Mouse (Mus musculus): Measurements from ENCODE around the gene Akt1. TPM values are rescaled to one million over a fixed set of nuclear protein-coding genes. Genes with fewer than 3 reads are reported as not detected.
A peak's percentile ranks its signal among the peaks of the same experiment; 100 is the strongest.

The Akt1 gene
- polyA plus RNA-seq, 1 experiment from 2014 or later = 75.1 TPM

DNA sequence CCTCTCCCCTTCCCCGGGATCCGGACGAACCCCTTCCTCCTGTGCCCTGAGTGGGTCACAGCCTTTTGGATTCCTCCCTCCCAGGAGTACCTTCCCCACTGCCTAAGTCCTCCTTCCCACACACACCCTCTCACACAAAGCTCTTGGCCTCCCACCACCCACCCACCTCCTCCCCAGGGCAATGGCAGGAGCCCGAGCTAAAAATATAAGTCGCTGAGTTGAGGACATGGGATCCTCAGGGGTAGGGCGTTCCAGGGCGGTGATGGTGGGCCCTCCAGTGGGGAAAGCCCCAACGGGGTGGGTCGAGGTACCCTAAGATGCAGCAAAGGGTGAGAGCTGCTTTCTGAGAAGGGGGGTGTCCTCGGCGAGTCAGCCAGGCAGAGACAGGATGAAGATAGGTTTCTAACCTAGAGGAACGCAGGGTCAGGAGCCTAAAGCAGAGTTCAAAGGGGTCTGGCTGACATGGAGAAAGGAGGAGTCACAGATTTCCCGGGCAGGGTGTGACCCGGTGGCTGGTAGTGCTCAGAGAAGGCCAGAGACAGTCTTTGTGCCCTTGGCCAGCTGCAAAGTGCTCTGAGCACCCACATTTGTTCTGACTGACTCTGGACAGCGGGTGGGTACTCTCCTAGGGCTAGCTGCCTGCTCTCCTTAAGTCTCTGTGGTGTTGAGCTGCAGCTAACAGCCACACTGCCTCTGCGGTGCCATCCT is 54.2 kb downstream of the Akt1 start:
- Histone ChIP-seq H3K9ac (peak overlapping the region; percentile 48), H3K36me3 (no peaks in the 10 kb centered on the region), H3K9me3 (no peaks in the 10 kb centered on the region), H3K4me2 (peak overlapping the region; percentile 98), H3K27me3 (peaks cover 25% of the 10 kb centered on the region), H3K4me3 (peak overlapping the region; percentile 52), H3K27ac (peak overlapping the region; percentile 69), H3K4me1 (peaks cover 34% of the 10 kb centered on the region)
- 16% methylated on average over 16 of the region's 16 CpGs for WGBS
- ATAC-seq (ENCODE audit: insufficient number of reproducible peaks, low FRiP score, low TSS enrichment, low read depth) = no peak

DNA sequence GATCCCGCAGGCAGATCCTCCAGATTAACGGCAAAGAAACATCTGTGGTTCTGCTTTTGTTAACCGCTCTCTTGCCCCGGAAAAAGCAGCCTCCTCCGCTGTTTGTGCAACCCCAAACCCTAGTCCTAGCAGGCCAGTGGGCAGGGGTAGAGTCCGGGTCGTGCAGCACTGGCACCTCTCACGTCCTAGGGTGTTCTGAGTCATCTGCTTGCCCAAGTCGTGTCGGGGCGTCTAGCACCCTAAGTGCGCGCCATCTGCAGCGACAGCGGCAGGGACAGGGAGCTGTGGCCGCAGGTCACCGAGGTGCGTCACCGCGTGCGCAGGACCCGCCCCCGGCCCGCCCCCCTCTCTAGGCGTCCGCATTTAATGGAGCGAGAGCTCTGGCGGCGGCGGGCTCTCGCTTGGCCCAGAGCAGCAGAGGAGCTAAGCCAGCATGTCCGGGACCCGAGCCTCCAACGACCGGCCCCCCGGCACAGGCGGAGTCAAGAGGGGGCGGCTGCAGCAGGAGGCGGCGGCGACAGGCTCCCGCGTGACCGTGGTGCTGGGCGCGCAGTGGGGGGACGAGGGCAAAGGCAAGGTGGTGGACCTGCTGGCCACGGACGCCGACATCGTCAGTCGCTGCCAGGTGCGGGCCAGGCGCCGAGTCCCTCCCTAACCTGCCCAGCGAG is 54.9 kb downstream of the Akt1 start, which contains the start of gene Adssl1:
Gene Adssl1, plus strand, starts transcription at position 360 of the 668 bp plus-strand sequence.
- peaks cover 36% of the 10 kb centered on the region for H3K4me1 ChIP-seq
- peak within 1 kb of the TSS; percentile 52 for H3K4me3 ChIP-seq
- peak; percentile 59 for ATAC-seq (ENCODE audit: insufficient number of reproducible peaks, low FRiP score, low TSS enrichment, low read depth)
- peak within 1 kb of the TSS; percentile 48 for H3K9ac ChIP-seq
- 0 out of 2 replicates have a peak, but pooled peaks cover 2% of the 10 kb centered on the region for H3K36me3 ChIP-seq
- no peaks in the 10 kb centered on the region for H3K9me3 ChIP-seq
- H3K27ac ChIP-seq = peak within 1 kb of the TSS; percentile 69
- peaks cover 25% of the 10 kb centered on the region for H3K27me3 ChIP-seq
- H3K4me2 ChIP-seq = peak within 1 kb of the TSS; percentile 98
- WGBS = under 1% methylated on average over 53 of the region's 56 CpGs

DNA sequence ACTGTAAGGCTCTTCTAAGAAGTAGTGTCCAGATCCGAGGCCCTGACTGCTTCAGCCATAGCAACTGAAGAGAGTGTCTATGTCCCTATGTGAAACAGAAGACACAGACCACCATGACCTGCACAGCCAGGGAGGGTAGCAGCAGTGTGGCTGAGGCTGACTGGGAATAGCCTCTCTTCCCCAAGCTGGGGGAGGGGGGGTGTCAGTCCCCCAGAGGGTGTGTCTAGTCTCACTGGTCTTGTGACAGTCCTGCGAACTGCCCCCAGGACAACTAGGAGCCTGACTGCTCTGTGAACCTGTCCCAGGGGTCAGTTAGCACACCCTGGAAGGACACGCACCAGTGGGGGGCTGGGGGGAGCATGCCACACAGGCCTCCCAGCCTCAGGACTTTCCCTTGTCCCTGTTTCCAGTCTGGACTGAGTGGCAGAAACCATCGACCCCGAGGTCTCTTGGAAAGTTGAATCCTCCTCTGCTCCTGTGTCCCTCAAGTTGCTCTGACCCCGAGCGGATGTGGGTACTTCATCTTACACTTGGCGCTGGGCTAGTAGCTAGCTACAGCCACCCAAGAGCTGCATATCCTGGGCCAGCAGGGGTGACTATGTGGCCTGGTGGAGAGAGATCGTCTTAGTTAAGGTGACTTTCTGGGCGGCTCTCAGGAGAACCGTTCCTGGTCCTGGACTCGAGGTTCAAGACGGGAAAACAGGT is 55.6 kb downstream of the Akt1 start:
- peak overlapping the region; percentile 38; the same call in 1 of the 2 replicates for H3K27ac ChIP-seq
- WGBS = 23% methylated on average over 13 of the region's 13 CpGs
- H3K9ac ChIP-seq = peak overlapping the region; percentile 48; the same call in 1 of the 2 replicates
- peaks cover 39% of the 10 kb centered on the region for H3K4me1 ChIP-seq
- 0 out of 2 replicates have a peak, but pooled peaks cover 4% of the 10 kb centered on the region for H3K36me3 ChIP-seq
- no peak for ATAC-seq (ENCODE audit: insufficient number of reproducible peaks, low FRiP score, low TSS enrichment, low read depth)
- peak overlapping the region; percentile 52 for H3K4me3 ChIP-seq
- H3K9me3 ChIP-seq = no peaks in the 10 kb centered on the region
- peak overlapping the region; percentile 98 for H3K4me2 ChIP-seq
- peaks cover 25% of the 10 kb centered on the region for H3K27me3 ChIP-seq

DNA sequence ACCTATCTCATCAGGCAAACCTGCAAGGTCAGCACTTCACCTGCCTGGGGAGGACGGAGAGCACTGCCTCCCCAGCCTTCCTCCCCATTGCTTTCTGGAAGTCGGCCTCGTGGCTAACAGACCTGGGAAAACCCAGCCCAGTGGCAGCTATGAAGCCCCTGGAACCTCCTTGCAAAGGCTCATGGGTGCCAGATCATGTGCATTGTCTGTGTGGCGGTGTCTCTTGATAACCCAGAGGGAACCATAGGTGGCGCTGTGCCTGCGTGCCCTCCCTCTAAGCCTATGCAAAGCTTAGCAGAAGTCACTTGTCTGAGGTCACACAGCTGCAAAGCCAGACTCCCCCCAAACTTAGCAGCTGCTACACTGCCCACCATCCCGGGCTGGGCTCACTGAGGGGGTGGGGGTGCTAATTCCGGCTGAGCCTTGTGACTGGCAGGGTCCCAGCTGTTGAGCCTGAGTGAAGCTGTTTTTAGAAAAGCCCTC is 56.7 kb downstream of the Akt1 start:
- Histone ChIP-seq H3K9ac (no peak overlapping the region), H3K4me2 (no peak overlapping the region), H3K4me1 (peaks cover 39% of the 10 kb centered on the region), H3K36me3 (0 out of 2 replicates have a peak, but pooled peaks cover 8% of the 10 kb centered on the region), H3K4me3 (no peak overlapping the region), H3K9me3 (no peaks in the 10 kb centered on the region), H3K27me3 (peaks cover 25% of the 10 kb centered on the region), H3K27ac (peak overlapping the region; percentile 38; the same call in 1 of the 2 replicates)
- peak; percentile 77 for ATAC-seq (ENCODE audit: insufficient number of reproducible peaks, low FRiP score, low TSS enrichment, low read depth)
- 17% methylated on average over 8 of the region's 8 CpGs for WGBS

DNA sequence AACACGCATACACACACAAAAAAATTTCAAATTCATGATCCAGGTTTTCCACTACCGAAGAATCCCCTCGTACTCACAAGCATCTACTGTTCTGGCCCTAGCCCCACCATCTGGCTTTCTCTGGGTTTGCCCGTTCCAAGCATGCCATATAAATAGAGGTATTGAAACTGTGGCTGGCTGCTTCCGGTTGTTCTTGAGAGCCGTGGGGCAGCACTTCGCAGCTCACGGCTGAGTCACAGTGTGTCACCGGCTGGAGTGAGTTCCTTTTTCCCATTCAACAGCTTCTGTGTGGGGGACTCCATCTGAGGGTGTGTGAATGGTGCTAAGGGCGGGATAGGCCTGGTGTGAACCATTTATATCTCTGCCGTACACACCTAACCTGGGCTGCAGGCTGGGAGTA is 57.5 kb downstream of the Akt1 start:
- no peaks in the 10 kb centered on the region for H3K9me3 ChIP-seq
- 63% methylated on average over 11 of the region's 11 CpGs for WGBS
- ATAC-seq (ENCODE audit: insufficient number of reproducible peaks, low FRiP score, low TSS enrichment, low read depth) = no peak
- H3K36me3 ChIP-seq = peaks cover 14% of the 10 kb centered on the region
- H3K4me3 ChIP-seq = no peak overlapping the region
- H3K27me3 ChIP-seq = peaks cover 25% of the 10 kb centered on the region
- no peak overlapping the region for H3K4me2 ChIP-seq
- peaks cover 39% of the 10 kb centered on the region for H3K4me1 ChIP-seq
- no peak overlapping the region for H3K9ac ChIP-seq
- peak overlapping the region; percentile 5 for H3K27ac ChIP-seq

DNA sequence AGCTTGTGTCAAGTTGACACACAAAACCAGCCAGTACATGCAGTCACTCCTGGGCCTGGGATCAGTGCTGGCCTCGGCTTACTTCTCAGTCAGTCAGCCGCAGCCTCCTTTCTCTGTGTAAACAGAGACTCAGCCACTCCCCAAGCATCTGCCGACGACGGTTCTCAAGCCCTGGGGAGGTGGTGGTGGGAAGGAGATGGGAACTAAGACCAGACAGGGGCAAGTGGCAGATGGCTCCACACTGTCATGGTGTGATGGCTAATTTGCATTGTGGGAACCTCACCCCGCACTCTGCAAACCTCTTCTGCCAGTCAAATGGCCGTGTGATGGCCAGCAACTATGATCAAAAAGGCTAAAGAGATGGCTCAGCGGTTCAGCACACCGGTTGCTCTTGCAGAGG is 58.0 kb downstream of the Akt1 start:
- Histone ChIP-seq H3K4me2 (no peak overlapping the region), H3K9ac (no peak overlapping the region), H3K36me3 (peaks cover 19% of the 10 kb centered on the region), H3K27ac (peak overlapping the region; percentile 12; the same call in 1 of the 2 replicates), H3K27me3 (peaks cover 22% of the 10 kb centered on the region), H3K9me3 (no peaks in the 10 kb centered on the region), H3K4me1 (peaks cover 39% of the 10 kb centered on the region), H3K4me3 (no peak overlapping the region)
- WGBS = 50% methylated on average over 9 of the region's 9 CpGs
- ATAC-seq (ENCODE audit: insufficient number of reproducible peaks, low FRiP score, low TSS enrichment, low read depth) = no peak

DNA sequence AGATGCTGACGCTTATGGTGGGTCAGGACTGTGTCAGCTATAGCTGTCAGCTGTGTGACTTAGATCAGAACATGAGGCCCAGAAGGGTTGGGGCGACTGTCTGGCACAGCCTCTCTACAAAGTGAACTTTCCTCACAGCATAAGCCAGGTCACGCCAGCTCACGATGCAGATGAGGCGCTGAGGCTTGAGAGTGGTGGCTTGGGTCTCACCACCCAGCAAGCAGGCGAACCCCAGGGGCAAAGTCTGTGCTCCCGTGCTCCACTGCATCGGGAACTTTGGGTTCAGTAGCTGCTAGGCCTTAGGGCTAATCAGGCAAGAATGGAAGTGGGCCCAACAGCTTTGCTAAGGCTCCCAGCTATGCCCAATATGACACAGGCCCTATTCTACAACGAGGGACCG is 65.7 kb downstream of the Akt1 start:
- Histone ChIP-seq H3K9ac (no peak overlapping the region), H3K4me3 (no peak overlapping the region), H3K27me3 (no peaks in the 10 kb centered on the region), H3K27ac (no peak overlapping the region), H3K4me1 (peaks cover 9% of the 10 kb centered on the region), H3K9me3 (no peaks in the 10 kb centered on the region), H3K4me2 (no peak overlapping the region), H3K36me3 (peaks cover 55% of the 10 kb centered on the region)
- ATAC-seq (ENCODE audit: insufficient number of reproducible peaks, low FRiP score, low TSS enrichment, low read depth) = no peak
- WGBS = 93% methylated on average over 10 of the region's 10 CpGs

DNA sequence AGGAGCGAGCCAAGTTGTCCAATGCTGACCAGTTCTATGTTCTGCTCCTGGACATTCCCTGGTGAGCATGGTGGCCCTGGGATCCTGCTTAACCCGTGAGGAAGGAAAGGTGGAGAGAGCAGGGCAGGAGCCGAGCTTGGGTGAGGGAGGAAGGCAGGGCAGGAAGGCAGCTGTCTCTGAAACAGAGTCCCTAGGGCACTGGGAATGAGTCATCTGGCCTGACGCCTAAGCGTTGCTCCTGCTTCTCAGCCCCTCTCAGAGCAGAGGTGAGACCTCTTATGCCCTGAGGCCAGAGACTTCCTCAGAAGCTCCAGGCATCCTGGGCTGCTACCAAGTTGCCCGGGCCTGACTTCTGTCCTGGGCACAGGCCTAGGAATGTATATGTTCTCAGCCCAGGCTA is 67.7 kb downstream of the Akt1 start:
- no peak overlapping the region for H3K4me2 ChIP-seq
- peaks cover 59% of the 10 kb centered on the region for H3K36me3 ChIP-seq
- WGBS = 65% methylated on average over 6 of the region's 6 CpGs

DNA sequence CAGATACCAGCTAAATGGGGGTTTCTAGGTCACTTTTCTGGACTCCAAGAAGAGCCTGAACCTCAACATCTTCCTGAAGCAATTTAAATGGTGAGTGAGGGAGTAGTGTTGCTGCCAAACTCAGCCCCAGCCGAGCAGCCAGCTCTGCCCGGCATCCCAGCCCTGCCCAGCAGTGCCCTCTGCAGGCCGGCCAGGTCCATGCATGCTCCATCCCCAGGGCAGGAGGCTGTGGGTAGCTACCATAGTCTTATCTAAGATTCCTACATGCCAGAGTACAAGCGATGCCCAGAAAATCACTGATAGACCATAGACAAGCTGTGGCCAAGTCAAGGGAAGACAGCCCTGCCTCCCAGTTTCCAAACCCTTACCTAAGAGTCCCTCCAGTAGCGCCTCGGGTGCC is 68.9 kb downstream of the Akt1 start:
- Histone ChIP-seq H3K27me3 (no peaks in the 10 kb centered on the region), H3K9ac (no peak overlapping the region), H3K4me3 (no peak overlapping the region), H3K27ac (no peak overlapping the region), H3K4me2 (no peak overlapping the region), H3K36me3 (peaks cover 56% of the 10 kb centered on the region), H3K9me3 (no peaks in the 10 kb centered on the region), H3K4me1 (peaks cover 9% of the 10 kb centered on the region)
- 48% methylated on average over 6 of the region's 6 CpGs for WGBS
- no peak for ATAC-seq (ENCODE audit: insufficient number of reproducible peaks, low FRiP score, low TSS enrichment, low read depth)

More for the DNA sequence above, 67.7 kb downstream of the Akt1 start:
- H3K4me1 ChIP-seq = peaks cover 9% of the 10 kb centered on the region
- H3K9ac ChIP-seq = no peak overlapping the region
- no peaks in the 10 kb centered on the region for H3K27me3 ChIP-seq
- no peak for ATAC-seq (ENCODE audit: insufficient number of reproducible peaks, low FRiP score, low TSS enrichment, low read depth)
- no peak overlapping the region for H3K27ac ChIP-seq
- H3K9me3 ChIP-seq = no peaks in the 10 kb centered on the region
- no peak overlapping the region for H3K4me3 ChIP-seq

DNA sequence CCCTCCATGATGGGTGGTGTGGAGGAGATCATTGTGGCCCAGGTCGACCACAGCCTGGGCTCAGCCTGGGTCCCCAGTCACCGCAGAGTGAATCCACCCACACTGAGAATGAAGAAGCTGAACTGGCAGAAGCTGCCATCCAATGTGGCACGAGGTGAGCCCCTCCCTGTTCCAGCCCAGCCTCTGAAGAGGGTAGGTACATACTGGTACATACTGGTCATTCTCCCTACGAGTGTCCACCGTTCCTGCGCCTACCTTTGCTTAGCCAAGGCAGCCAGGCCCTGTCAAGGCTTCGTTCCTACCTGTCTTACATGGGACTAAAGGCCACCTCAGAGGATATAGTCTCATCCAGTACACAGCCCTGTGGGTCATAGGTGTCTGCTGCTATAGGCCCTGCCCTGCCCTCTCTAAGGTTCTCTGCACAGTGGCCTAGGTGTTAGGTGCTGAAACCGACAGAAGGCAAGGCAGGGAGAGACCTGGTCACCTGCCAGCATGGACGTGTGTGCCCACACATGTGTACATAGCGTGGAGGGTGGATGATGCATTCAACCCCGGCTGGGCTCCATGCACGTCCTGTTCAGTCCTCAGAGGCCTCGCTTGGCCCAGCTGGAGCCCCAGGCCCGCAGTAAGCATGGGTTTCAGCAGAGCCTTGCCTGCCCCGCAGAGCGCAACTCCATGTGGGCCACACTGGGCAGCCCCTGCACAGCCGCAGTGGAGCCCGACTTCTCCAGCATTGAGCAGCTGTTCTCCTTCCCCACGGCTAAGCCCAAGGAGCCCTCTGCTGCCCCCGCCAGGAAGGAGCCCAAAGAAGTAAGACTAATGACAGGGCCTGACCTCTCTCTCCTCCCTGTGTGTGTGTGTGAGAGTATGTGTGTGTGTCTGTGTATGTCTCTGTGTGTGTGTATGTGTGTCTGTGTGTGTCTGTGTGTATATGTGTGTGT is 69.7 kb downstream of the Akt1 start:
- Histone ChIP-seq H3K4me2 (no peak overlapping the region), H3K9me3 (no peaks in the 10 kb centered on the region), H3K27ac (no peak overlapping the region), H3K36me3 (peaks cover 60% of the 10 kb centered on the region), H3K27me3 (no peaks in the 10 kb centered on the region), H3K4me1 (peaks cover 9% of the 10 kb centered on the region), H3K9ac (no peak overlapping the region), H3K4me3 (no peak overlapping the region)
- ATAC-seq (ENCODE audit: insufficient number of reproducible peaks, low FRiP score, low TSS enrichment, low read depth) = no peak
- 66% methylated on average over 20 of the region's 20 CpGs for WGBS

DNA sequence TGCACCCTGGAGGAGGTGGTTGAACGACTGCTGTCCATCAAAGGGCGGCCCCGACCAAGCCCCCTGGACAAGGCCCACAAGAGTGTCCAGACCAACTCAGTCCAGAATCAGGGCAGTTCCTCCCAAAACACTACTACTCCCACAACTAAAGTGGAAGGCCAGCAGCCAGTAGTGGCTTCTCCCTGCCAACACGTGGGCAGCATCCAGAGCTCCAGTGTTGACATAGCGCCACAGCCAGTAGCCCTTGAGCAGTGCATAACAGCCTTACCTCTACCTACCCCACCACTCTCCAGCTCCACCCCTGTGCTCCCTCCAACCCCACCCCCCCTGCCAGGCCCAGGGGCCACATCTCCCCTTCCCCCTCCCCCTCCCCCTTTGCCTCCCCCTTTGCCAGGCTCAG is 70.7 kb downstream of the Akt1 start:
- Histone ChIP-seq H3K27ac (no peak overlapping the region), H3K9me3 (no peaks in the 10 kb centered on the region), H3K4me3 (no peak overlapping the region), H3K4me2 (no peak overlapping the region), H3K4me1 (peaks cover 11% of the 10 kb centered on the region), H3K27me3 (no peaks in the 10 kb centered on the region), H3K9ac (no peak overlapping the region), H3K36me3 (peaks cover 52% of the 10 kb centered on the region)
- 84% methylated on average over 5 of the region's 5 CpGs for WGBS
- no peak for ATAC-seq (ENCODE audit: insufficient number of reproducible peaks, low FRiP score, low TSS enrichment, low read depth)
